Mouse (Mus musculus) embryonic stem cell, embryonic (primary cell): ENCODE results near the gene Agtr1a.

ENCODE experiments used
- CTCF ChIA-PET, 4 experiments: fragments of 300-600 bp in 2 of 4; fragments of 350-600 bp in 2 of 4; sonication (Branson Sonifier 250); formaldehyde crosslinking; loops; one replicate each; lab custom pipeline; 2022; ENCODE audit warnings: inconsistent platforms in 2 of 4; lab: Charles Lee
- POLR2A ChIA-PET, 4 experiments: fragments of 300-600 bp in 2 of 4; fragments of 350-600 bp in 2 of 4; sonication (Branson Sonifier 250); formaldehyde crosslinking; loops; one replicate each; lab custom pipeline; 2022; ENCODE audit warnings: antibody characterized with exemption in 4 of 4, inconsistent platforms in 1 of 4; lab: Charles Lee

The Agtr1a gene

DNA sequence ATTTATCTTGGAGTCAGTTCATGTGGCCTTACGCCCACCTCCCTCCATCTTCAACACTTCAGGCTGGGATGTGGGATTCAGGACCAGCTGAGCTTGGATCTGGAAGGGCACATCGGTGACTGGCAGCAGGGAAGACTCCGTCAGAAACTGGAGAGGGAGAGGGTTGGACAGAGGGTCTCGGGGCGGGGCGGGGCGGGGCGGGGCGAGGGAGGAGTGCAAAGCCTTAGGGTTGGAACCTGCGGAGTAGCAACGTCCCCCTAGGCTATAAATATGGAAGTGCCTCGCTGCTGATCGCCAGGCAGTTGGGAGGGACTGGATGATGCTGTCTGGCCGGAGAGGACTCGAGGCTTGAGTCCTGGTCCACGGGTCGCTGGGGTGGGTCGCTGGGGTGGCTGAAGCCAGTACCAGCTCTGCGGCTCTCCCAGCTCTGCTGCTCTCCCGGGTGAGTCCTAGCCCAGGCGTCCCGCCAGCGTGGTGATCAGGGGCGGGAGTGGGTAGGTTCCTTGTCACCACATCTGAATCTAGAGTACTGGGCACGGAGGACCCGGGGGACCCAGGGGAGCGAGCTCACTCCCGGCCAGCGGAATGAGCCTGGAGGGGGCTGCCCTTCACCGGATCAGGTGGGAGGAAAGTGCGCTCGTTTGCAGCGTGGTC is at the start of gene Agtr1a:
Agtr1a (plus strand) TSS at position 294 of the 654 bp plus-strand sequence.
- CTCF ChIA-PET: interaction anchor here in 1 of 4 experiments (1.1 kb wide), 1 partner anchor 64 kb away, joined by 3 read pairs; no protein-coding TSS in a partner anchor
- POLR2A ChIA-PET: interaction anchor here in 1 of 4 experiments (0.6 kb wide), 1 partner anchor 1885 kb away, joined by 3 read pairs; no protein-coding TSS in a partner anchor

DNA sequence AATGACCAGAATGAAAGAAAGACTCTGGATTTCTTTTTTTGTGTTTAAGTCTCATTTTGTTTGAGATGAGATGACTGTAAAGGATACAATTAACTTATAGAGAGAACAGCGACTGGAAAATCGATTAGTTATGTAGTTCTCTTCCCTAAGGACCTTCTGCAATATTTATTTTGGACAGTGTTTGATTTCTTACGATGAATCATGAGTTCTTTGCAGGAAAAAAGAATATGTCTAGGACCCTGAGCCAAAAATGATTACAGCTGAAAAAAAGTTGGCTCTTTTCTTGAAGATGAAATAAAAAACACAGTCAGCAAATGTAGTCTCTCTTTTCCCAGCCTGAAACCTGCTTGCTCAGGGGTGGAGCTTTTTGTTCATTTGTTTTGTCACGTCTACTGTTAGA is 26.0 kb upstream of the Agtr1a start:
- CTCF ChIA-PET: no interaction called here
- POLR2A ChIA-PET: interaction anchor here in 1 of 4 experiments (0.7 kb wide), 1 partner anchor 20 kb away, joined by 4 read pairs; no protein-coding TSS in a partner anchor

DNA sequence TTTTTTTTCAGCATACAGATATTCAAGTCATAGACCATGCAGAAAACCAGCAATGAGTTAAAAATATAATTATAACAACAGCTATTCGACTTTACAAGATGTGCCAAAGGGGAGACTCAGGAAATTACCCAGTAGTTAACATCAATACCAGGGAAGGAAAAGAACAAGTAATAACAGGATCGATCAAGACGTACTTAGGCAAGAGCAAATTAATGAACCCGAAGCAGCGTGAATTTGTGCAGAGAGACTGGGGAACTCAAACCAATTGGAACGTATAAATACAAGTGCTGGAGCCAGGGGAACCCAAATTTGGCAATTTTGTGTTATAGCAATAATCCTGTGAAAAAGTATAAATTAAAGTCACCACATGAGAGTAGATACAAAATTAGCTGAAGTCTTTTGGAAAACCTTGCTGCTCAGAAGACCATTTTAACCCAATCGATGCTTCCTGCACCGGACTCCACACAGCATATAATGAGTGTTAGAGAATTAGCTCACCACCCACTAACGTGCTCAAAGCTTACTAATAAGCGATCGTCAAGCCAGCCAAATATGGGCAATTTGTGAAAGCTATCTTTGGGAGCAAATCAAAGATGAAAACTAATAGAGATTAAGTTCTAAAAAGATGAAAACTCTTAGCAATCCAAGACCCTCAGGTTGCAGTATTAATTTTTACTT is 11.4 kb upstream of the Agtr1a start:
- POLR2A ChIA-PET: no interaction called here

DNA sequence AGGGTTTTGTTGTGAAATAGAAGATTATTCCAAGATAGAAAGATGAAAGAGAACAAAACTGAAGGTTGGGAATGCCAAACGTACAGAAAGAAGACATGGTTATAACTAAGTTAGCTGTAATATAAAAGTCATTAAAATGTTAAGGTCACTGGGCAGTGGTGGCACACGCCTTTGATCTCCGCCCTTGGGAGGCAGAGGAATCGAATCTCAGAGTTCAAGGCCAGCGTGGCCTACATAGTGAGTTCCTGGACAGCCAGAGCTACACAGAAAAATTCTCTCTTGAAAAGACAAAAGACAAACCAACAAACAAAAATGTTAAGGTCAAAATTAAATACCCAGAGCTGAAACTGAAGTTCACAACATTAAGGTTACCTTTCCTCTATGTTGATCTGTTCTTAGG is 5.2 kb upstream of the Agtr1a start:
- ChIA-PET CTCF (no interaction called here), POLR2A (no interaction called here)

More for the DNA sequence above, 11.4 kb upstream of the Agtr1a start:
- CTCF ChIA-PET: interaction anchor here in 1 of 4 experiments (0.6 kb wide), 1 partner anchor 65 kb away, joined by 4 read pairs; no protein-coding TSS in a partner anchor

DNA sequence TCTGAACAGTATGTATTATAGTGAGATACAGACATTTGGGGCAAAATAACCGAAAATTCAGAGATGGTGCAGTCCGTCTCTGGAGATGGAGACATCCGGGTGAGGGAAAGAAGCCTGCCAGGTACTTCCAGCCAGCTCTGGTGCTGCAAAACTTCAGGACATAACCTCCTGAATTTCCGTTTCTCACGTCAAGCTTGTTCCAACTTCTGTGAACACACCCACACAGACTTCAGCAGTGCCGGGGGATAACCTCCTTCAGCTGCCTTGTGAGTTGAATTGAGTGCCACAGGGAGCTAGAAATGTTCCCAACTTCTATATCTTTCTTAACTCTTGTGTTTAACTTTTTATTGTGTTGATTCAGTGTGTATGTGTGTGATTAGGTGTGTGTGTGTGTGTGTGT is 4.4 kb upstream of the Agtr1a start:
- ChIA-PET POLR2A (no interaction called here), CTCF (no interaction called here)

DNA sequence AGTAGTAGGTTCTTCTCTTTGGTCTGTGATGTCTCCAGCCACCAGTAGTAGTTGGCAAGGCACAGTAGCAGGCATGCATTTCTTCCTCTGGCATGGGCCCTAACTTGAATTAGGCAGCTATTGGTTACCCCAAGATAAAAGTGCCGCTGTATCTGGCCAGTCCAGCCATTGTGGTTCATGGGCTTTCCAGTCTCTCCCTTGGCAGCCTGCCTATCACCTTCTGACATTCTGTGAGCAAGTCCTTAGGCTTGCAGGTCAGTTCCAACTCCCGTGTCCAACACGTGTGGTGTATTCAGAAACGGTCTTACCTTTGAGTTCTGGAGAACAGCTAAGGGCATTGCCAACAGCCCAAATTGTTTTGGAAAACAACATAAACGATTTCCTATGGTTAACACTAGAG is 3.7 kb upstream of the Agtr1a start:
- POLR2A ChIA-PET: no interaction called here
- CTCF ChIA-PET: no interaction called here

DNA sequence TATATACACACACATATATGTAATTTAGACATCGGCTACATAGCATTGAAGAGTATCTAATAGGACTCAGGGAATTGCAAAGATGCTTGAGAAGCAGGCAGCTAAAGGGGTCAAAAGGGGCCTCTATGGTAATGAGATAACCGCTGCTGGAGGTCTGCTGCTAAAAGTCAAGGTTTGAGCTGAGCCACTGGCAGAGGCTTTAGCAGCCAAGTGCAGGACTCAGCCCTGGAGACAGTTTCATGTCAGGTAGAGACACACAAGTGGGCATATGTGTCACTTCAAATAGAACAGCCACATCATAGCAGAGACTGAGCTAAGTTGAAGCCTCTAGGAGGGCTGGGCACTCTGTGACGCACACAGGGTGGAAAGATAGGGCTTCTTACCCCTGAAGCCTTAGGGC is 1.6 kb upstream of the Agtr1a start:
- POLR2A ChIA-PET: no interaction called here
- CTCF ChIA-PET: no interaction called here

DNA sequence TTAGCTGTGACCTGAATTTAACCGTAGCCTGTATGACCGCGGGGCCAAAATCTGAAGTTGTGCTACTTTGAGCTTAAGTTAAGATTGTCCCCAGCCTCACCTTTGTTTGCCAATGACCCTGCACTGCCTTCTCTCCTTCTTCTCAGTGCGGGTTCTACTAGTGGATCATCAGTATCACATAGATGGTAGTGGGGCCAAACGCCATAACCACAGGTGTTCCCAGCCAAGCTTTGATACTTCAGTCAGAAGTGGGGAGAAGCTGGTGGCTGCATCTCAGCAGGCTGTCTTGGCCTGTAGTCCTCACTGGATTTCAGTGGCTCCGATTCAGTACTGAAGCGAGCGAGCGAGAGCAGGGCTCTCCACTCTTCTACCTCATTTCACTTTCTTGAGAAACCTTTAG is 672 bp downstream of the Agtr1a start:
- ChIA-PET CTCF (interaction anchor here in 1 of 4 experiments (1.1 kb wide), 1 partner anchor 64 kb away, joined by 3 read pairs; no protein-coding TSS in a partner anchor), POLR2A (no interaction called here)

DNA sequence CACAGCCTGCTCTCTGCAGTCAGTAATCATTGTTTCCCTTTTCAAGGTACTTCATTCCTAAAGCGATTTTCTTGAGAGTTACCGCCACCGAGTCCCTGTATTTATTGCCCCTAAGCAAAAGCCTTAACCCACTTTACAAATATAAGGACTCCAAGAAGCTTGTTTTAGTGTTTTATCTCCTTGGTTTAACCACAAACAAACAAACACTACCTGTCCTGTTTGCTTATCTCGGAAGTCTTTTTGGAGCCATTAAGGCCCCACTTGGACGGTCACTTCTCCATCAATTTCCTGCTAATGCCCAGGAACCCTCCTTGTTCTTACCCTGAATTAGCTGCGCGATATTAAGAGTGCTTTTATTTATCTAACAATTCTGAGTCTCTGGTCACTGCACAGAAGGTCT is 1.4 kb downstream of the Agtr1a start:
- CTCF ChIA-PET: no interaction called here
- POLR2A ChIA-PET: interaction anchor here in 1 of 4 experiments (0.6 kb wide), 1 partner anchor 404 kb away, joined by 6 read pairs; no protein-coding TSS in a partner anchor

DNA sequence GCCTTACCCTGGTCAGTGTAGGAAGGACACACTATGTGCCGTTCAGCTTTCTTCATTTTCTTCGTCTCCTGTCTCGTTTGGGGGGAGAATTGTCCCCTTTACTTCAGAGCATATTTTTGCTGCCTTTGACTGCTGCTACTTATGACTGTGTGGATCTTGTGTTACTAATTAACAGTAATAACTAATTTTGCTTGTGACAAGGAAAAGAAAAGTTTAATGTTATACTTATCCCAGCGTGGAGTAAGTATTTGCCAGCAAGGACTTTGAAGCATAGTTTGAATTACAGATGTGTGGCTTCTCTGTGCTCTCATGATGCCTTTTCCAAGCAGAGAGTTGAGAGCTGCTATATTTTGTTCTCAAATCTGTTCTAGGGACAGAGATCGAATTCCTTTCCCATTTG is 2.3 kb downstream of the Agtr1a start:
- POLR2A ChIA-PET: no interaction called here

DNA sequence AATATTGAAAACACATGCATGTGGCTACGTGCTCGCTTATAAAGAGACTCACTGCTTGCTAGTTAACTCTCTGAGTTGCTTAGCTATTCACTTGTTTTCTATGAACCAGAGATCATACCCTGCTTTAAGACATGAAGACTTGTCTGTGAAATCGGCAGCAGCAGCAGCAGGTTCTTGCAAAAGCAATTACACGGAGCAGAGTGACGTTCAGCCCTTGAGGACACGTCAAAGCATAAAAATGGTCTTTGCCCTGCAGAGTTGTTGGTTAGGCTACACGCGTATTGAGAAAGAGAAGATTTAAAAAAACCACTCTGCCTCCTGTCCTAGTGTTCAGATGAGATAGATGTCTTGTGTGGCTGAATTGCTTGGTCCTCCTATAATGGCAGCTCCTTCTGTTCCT is 3.7 kb downstream of the Agtr1a start:
- CTCF ChIA-PET: no interaction called here
- POLR2A ChIA-PET: interaction anchor here in 1 of 4 experiments (0.7 kb wide), 1 partner anchor 198 kb away, joined by 3 read pairs; no protein-coding TSS in a partner anchor

More for the DNA sequence above, 2.3 kb downstream of the Agtr1a start:
- CTCF ChIA-PET: no interaction called here

DNA sequence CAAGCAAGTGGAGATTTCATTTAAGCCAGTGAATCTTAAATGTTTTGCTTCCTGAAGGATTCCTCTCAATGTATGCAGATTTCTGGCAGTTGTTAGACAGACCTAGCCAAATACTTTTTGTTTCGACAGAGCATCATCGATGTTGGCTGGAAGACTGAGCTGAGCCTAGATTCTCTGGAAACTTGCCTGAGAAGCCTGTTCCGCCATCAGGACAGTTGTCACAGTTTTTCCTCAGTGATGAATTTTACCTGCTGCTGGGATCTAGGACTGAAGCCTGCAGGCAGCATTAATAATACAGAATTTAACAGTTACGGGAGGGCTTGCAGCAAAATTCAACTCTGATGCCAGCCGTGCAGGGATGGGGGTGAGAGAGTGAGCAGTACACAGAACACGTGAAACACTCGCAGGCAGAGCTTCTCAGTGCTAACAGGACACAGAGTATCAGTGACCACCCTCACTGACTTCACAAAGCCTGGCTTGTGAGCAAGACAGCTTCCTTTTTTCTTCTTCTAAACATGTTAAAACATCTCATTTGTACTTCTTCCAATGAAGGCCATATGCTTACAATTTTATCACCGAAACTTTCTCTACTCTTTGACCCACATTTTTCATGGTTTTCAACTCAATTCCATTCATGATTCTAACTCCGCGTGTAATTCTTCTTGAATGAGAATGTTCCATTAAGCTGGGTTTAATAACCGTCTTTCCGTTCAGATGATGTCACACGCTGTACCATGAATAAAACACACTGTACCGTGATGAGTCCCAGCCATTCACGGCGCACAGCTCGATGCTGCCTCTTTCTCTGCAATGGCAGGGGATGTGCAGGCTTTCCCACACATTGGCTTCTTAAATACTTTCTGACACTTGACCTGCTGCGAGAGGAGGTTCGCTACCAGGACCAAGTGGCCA is 6.0 kb downstream of the Agtr1a start:
- ChIA-PET POLR2A (no interaction called here), CTCF (no interaction called here)

DNA sequence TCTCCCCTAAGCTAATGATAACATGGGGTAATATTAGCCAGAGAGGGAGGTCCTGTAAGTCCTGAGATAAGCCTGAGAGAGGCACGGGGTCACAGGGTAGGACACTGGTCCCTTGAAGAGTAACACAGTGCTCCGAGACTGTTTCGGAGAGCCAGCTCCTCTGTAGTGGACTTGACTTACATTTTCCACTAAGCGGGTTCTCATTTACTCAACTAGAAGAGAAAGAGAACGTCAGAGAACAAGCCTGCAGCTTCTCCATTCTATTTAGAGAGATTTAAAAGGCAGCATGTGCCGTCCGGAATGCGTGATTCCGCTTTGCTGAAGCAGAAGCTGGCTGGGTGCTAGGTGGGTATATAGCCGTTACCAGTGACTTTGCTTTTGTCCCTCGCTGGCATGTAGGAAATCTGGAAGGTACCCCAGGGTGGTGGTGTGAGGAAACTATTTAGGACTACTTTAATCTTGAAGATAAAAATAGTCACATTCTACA is 9.2 kb downstream of the Agtr1a start:
- ChIA-PET CTCF (no interaction called here), POLR2A (no interaction called here)

DNA sequence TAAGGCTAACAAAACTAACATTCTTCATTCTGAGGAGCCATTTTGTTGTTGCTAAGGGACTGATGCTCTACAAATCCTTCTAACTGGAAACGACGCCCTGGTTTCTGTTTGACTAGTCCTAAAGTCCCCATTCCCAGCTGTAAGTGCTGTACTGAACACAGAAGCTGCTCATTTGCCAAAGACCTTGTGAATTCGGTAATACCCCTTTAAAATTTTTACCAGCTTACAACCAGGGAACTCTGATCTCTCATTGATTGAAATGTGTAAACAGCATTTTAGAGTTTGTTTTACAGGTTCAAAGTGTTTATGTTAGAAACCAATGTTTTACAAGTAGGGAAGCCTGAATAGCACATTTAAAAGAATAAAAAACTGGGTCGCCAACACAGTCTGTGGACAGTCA is 10.6 kb downstream of the Agtr1a start:
- ChIA-PET CTCF (interaction anchor here in 1 of 4 experiments (0.6 kb wide), 1 partner anchor 1077 kb away, joined by 3 read pairs; no protein-coding TSS in a partner anchor), POLR2A (no interaction called here)

DNA sequence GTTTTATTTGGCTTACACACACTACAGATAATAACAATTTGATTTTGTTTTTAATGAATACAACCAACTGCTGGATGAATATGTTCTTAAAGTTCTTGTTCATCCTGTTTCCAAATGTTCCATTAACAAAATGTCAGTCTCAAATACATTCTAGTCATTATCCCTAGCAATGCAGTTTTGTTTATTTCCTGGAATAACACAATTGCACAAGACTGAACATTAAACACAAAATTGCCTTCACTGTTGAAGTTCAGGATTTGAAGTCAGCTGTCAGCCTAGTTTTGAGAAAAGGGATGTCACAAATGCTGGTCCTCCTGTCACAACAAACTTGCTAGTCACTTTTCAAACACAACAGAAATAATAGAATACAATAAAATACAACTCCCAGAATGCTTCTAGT is 12.1 kb downstream of the Agtr1a start:
- ChIA-PET CTCF (no interaction called here), POLR2A (no interaction called here)

DNA sequence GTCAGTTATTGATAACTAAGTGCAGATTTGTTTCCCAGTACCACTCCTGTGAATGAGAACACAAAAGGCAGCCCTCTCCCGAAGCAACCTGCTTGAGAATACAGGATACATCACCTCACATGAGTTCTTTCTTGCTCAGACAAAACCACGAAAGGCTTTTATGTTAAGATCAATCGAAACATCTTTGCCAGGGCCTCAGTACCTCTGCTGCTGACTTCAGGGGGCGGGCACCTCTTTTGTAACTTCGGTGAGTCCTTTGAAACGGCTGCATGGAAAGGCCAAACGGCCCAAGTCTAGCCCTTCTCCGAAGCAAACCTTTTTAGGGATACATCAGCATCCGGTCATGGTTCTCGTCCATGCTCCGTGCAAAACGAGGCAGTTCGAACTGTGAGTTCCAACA is 15.7 kb downstream of the Agtr1a start:
- POLR2A ChIA-PET: no interaction called here
- CTCF ChIA-PET: no interaction called here

DNA sequence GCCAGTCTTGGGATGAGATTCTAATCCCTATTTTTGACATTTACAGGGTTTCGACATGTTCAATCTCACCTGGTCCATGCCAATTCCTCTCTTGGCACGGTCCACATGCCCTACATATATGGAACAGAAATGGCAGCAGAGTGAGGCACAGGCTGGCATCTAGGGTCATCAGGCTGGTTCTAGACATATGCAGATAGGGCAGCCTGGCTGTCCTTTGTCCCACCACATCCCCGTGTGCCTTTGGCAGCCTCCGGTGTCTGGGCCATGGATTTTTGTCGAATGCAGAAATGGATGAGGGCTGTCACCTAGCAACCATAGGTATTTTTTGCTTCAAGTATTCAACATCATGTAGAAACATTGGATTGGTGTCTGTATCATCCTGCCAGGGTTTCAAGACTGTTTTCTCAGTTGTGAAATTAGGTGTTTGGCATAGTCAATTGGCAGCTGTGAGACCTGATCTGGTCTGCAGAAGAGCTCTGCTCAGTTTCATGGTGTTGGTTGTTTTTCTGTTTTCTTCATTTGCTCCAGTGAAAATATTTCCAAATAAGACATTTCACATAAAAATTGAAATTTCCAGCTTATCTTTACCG is 18.8 kb downstream of the Agtr1a start:
- ChIA-PET POLR2A (no interaction called here), CTCF (no interaction called here)

DNA sequence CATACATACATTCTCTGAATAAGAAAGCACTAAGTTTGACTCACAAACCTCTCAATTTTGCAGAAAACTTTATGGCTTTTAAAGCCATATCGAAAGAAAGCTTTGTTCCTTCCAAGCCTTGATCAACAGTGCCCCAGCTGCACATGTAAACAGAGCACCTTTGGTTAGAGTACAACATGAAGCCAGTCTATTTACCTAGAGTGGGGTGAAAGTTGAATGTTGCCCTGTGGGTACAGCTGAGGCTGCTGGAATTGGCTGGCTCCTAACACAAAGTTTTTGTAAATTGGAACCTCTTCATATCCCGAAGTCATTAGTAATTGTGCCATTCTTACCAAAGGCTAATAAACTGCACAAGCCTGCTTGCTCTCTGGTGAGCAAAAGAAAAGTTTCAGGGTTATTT is 19.7 kb downstream of the Agtr1a start:
- CTCF ChIA-PET: no interaction called here
- POLR2A ChIA-PET: no interaction called here
